ENCODE assay signal across 9 mouse cellular contexts in the genomic region with DNA sequence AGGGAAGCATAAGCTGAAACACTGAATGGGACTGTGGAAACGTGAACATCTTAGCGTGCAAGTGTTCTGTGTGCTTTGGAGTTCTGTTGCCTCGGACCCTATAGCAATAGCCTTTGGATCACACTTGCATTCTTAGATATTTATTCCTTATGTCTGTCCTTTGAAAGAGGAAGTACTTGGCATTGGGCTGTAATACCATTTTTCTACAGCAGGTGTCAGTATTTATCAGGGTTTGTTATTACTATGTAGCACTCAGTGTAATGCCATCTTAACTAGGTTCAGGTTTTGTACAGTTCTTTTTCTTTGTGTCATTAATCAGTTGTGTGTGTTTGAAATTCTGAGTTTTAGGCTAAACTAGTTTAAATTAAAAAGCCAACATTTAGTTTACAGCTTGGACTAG. TPM values are rescaled to one million over a fixed set of nuclear protein-coding genes. Genes with fewer than 3 reads are reported as not detected.
DNase-seq lines count a peak whose midpoint lies in the region; ATAC-seq and TF ChIP-seq lines count a peak whose summit lies in the region.
"Had no signal": no experiment of that assay in that cellular context is flagged by ENCODE, and none has a peak within 500 bp of the region (broad histone marks: within the 10 kb centered on the region; RNA-seq: fewer than 3 reads in every experiment).

No protein-coding gene starts in this region.

- 45% methylated on average over 3 of the region's 3 CpGs for WGBS in kidney, adult 2 months

- H3K27ac ChIP-seq in kidney, adult 2 months (ENCODE audit: insufficient read depth, low read depth, low read length): no peak overlapping the region
- H3K27ac ChIP-seq in CH12.LX (ENCODE audit: insufficient read depth, low read depth): no peak overlapping the region
- H3K27ac ChIP-seq: macrophage had no signal

- dilution Hi-C loops in CH12.LX (cut with MboI; ENCODE audit: extremely low pct_ligation_motif_present, extremely low pct_unique_long_range_greater_than_20kb, low sequenced_read_pairs): no loop called here

- no peaks in the 10 kb centered on the region for H3K36me3 ChIP-seq in kidney, adult 2 months (ENCODE audit: control insufficient read depth, insufficient read depth, low read length)
- H3K36me3 ChIP-seq in CH12.LX (replicated peaks in 1 of 2; ENCODE audit: control insufficient read depth in 1 of 2, insufficient read depth in 1 of 2, low read length in 1 of 2): peaks cover 9 to 48% of the 10 kb centered on the region in 2 experiments

- peaks cover 2% of the 10 kb centered on the region; the same call in 1 of the 2 replicates for H3K79me2 ChIP-seq in CH12.LX (replicated peaks; ENCODE audit: control insufficient read depth, extremely low read depth, insufficient read depth, poor library complexity, severe bottlenecking)

- no peaks in the 10 kb centered on the region for H3K27me3 ChIP-seq in kidney, adult 2 months (replicated peaks; ENCODE audit: control insufficient read depth, insufficient read depth, low read length)
- H3K27me3 ChIP-seq in CH12.LX (replicated peaks): no peaks in the 10 kb centered on the region

- peak; percentile 76 for ATAC-seq in neutrophil, adult 5-6 weeks (ENCODE audit: extremely low read depth, insufficient number of reproducible peaks, low FRiP score, poor library complexity, severe bottlenecking)
- no peak for ATAC-seq in cerebellum, adult (ENCODE audit: insufficient number of reproducible peaks, low FRiP score, low TSS enrichment)

- H3K4me1 ChIP-seq in kidney, adult 2 months (ENCODE audit: control insufficient read depth, insufficient read depth, low read length): no peaks in the 10 kb centered on the region
- no peaks in the 10 kb centered on the region for H3K4me1 ChIP-seq in CH12.LX (ENCODE audit: control insufficient read depth in 1 of 2, insufficient read depth in 2 of 2)

- no peak for TF ChIP-seq POLR2A in kidney, adult 2 months (IDR thresholded peaks at IDR 0.05; ENCODE audit: low read depth, low read length)
- TF ChIP-seq POLR2A in CH12.LX (IDR thresholded peaks at IDR 0.05; ENCODE audit: low read depth, low read length): no peak

- DNase-seq in kidney, adult 2 months: peak; percentile 63
- no peak for DNase-seq in kidney, postnatal 25 days
- peak; percentile 87 for DNase-seq in 416B (ENCODE audit: low read depth)
- peak; percentile 69 for DNase-seq in CH12.LX (ENCODE audit: extremely low read depth)
- DNase-seq in embryo, embryonic 9.5 days (ENCODE audit: extremely low spot score): peak; percentile 54
- no peak for DNase-seq in urinary bladder, postnatal 36 days (ENCODE audit: low spot score in 2 of 2)

- in situ Hi-C loops in CH12.LX (cut with MboI; ENCODE audit: low pct_ligation_motif_present, low pct_unique_long_range_greater_than_20kb, low sequenced_read_pairs): loop anchor here (25.0 kb wide), 1 partner anchor 256 kb away; a partner anchor contains a TSS

- TF ChIP-seq RAD21 in CH12.LX (IDR thresholded peaks at IDR 0.05; ENCODE audit: low read depth, low read length): peak; percentile 34

- H3K4me3 ChIP-seq in kidney, adult 2 months (ENCODE audit: insufficient read depth, low read depth, low read length): no peak overlapping the region
- H3K4me3 ChIP-seq in CH12.LX (replicated peaks in 1 of 3; ENCODE audit: low read depth in 2 of 3, low read length in 2 of 3, poor library complexity in 1 of 3): no peak overlapping the region

- TF ChIP-seq EP300 in CH12.LX (IDR thresholded peaks at IDR 0.05; ENCODE audit: low read length): no peak

- H3K4me2 ChIP-seq in CH12.LX (ENCODE audit: insufficient read depth, low read depth, poor library complexity, severe bottlenecking): no peak overlapping the region

- H3K9me3 ChIP-seq in CH12.LX (replicated peaks; ENCODE audit: low read length): no peaks in the 10 kb centered on the region

- H3K9ac ChIP-seq in CH12.LX (ENCODE audit: insufficient read depth, low read depth): no peak overlapping the region

- TF ChIP-seq CTCF in kidney, adult 2 months (conservative IDR thresholded peaks at IDR 0.05; ENCODE audit: insufficient read depth, insufficient read length, low read depth, low read length): no peak
- peak; percentile 46 to 54; a peak in 3 of 4 replicates for TF ChIP-seq CTCF in CH12.LX (conservative IDR thresholded peaks at IDR 0.05 in 1 of 2, IDR thresholded peaks at IDR 0.05 in 1 of 2; ENCODE audit: low read depth in 2 of 2, low read length in 2 of 2)

TF ChIP-seq in CH12.LX, 34 proteins besides CTCF, POLR2A, EP300 and RAD21:
- TF ChIP-seq MEF2A (IDR thresholded peaks at IDR 0.05; ENCODE audit: borderline replicate concordance, low read depth, low read length) (no peak), JUN (IDR thresholded peaks at IDR 0.05; ENCODE audit: insufficient read depth, low read depth, low read length) (no peak), KAT2A (IDR thresholded peaks at IDR 0.05; ENCODE audit: insufficient replicate concordance, low read length) (no peak), JUND (conservative IDR thresholded peaks at IDR 0.05; ENCODE audit: low read depth, low read length) (no peak), TCF12 (IDR thresholded peaks at IDR 0.05; ENCODE audit: low read depth, low read length) (no peak), HCFC1 (IDR thresholded peaks at IDR 0.05; ENCODE audit: low read depth, low read length) (no peak), USF1 (IDR thresholded peaks at IDR 0.05; ENCODE audit: low read depth, low read length) (no peak), E2F4 (IDR thresholded peaks at IDR 0.05; ENCODE audit: insufficient replicate concordance, low read depth, low read length) (no peak), ZC3H11A (IDR thresholded peaks at IDR 0.05; ENCODE audit: low read depth, low read length) (no peak), NRF1 (IDR thresholded peaks at IDR 0.05; ENCODE audit: low read depth, low read length) (no peak), SMC3 (IDR thresholded peaks at IDR 0.05; ENCODE audit: low read depth, low read length) (no peak)
TF ChIP-seq in CH12.LX: peak in this region for 0.

RNA-seq across cellular contexts. Expression of a gene that starts 18.1 kb away (rescaled TPM):
- polyA plus RNA-seq in kidney, adult 2 months (2012; rRNA removed): 15.9 and 28.9 TPM in 2 replicates
- total RNA-seq in CH12.LX (2012; rRNA removed) (200 and 212 TPM in 2 replicates), CH12.LX (2014; rRNA removed) (525 and 564 TPM in 2 replicates)
- polyA plus RNA-seq in CH12.LX (2012; ENCODE audit: insufficient read length, low read depth): 355 and 382 TPM in 2 replicates
- 96.3 and 99.9 TPM in 2 replicates for total RNA-seq in neutrophil, adult 5-6 weeks (2017)

Comparison
In these comparisons a context has a peak if more than half of its experiments do, and no peak if none do; other contexts are left out.
1. DNase-seq: peak in kidney, adult 2 months (single experiment), 416B (single experiment), CH12.LX (single experiment) and embryo, embryonic 9.5 days (single experiment); none in kidney, postnatal 25 days (0 of 2) and urinary bladder, postnatal 36 days (0 of 2).